Mouse (Mus musculus) testis, adult 2 months (tissue): ENCODE data around the gene 1810046K07Rik. TPM values are rescaled to one million over a fixed set of nuclear protein-coding genes. Genes with fewer than 3 reads are reported as not detected.

Experiments
- H3K27ac ChIP-seq: fragments of 200-500 bp; 2 replicates; pipeline ENCODE4 v1.5.1; 2012; ENCODE audit warnings: low read depth, low read length; ENCODE audit not compliant: control insufficient read depth, insufficient read depth
- H3K27me3 ChIP-seq: fragments of 200-500 bp; 2 replicates; pipeline ENCODE4 v1.6.1; 2012; ENCODE audit warnings: mild to moderate bottlenecking, low read length, moderate library complexity; ENCODE audit not compliant: control insufficient read depth, insufficient read depth
- H3K36me3 ChIP-seq: fragments of 200-500 bp; 2 replicates; pipeline ENCODE4 v1.6.1; 2012; ENCODE audit warnings: mild to moderate bottlenecking, low read length; ENCODE audit not compliant: control insufficient read depth, insufficient read depth
- H3K4me1 ChIP-seq: fragments of 200-500 bp; 2 replicates; pipeline ENCODE4 v1.6.1; 2012; ENCODE audit warnings: low read length; ENCODE audit not compliant: control insufficient read depth, insufficient read depth
- H3K4me3 ChIP-seq: fragments of 200-500 bp; 2 replicates; pipeline ENCODE4 v1.5.1; 2012; ENCODE audit warnings: low read depth, mild to moderate bottlenecking, low read length, moderate library complexity, mixed read lengths; ENCODE audit not compliant: control insufficient read depth
- CTCF ChIP-seq: fragments of 200-500 bp; IDR thresholded peaks from 2 replicates; pipeline ENCODE4 v1.5.1; 2012; ENCODE audit warnings: low read depth, mild to moderate bottlenecking, inconsistent platforms, low read length, moderate library complexity; ENCODE audit not compliant: control insufficient read depth, insufficient read depth, insufficient replicate concordance
- POLR2A ChIP-seq: fragments of 200-500 bp; IDR thresholded peaks from 2 replicates; pipeline ENCODE4 v1.6.1; 2012; ENCODE audit warnings: low read depth, mild to moderate bottlenecking, inconsistent platforms, low read length, moderate library complexity; ENCODE audit not compliant: control insufficient read depth
- polyA plus RNA-seq: library from polyadenylated mRNA; depleted of rRNA; stranded (reverse); fragments of >200 nt; gene quantifications from 2 replicates; pipeline ENCODE4 v1.2.3, GENCODE M21; 2012

The 1810046K07Rik gene
- polyA plus RNA-seq, 1 experiment, result 3.1 TPM

- no peaks in the 10 kb centered on the region for H3K36me3 ChIP-seq
- H3K4me3 ChIP-seq, result no peak overlapping the region
- no peaks in the 10 kb centered on the region for H3K4me1 ChIP-seq
- TF ChIP-seq CTCF (no peak), POLR2A (no peak)
- no peak overlapping the region for H3K27ac ChIP-seq
- H3K27me3 ChIP-seq, result no peaks in the 10 kb centered on the region
Observed at GRCm38 (mm10) chr9:51317322-51317721, 11.4 kb downstream of the 1810046K07Rik start.

GRCm38 (mm10) chr9:51315402-51316063 lies 13.2 kb downstream of the 1810046K07Rik start:
- no peak overlapping the region for H3K4me3 ChIP-seq
- no peak for TF ChIP-seq CTCF
- TF ChIP-seq POLR2A, result no peak
- no peaks in the 10 kb centered on the region for H3K4me1 ChIP-seq
- H3K27me3 ChIP-seq, result no peaks in the 10 kb centered on the region
- no peak overlapping the region for H3K27ac ChIP-seq
- no peaks in the 10 kb centered on the region for H3K36me3 ChIP-seq

- Histone ChIP-seq H3K4me1 (no peaks in the 10 kb centered on the region), H3K36me3 (no peaks in the 10 kb centered on the region), H3K27me3 (no peaks in the 10 kb centered on the region), H3K27ac (no peak overlapping the region), H3K4me3 (no peak overlapping the region)
- TF ChIP-seq POLR2A, result no peak
Observed at GRCm38 (mm10) chr9:51312554-51313317, 16.0 kb downstream of the 1810046K07Rik start.

- Histone ChIP-seq H3K27ac (no peak overlapping the region), H3K27me3 (no peaks in the 10 kb centered on the region), H3K4me3 (no peak overlapping the region), H3K4me1 (no peaks in the 10 kb centered on the region), H3K36me3 (no peaks in the 10 kb centered on the region)
- TF ChIP-seq POLR2A, result no peak
Observed at GRCm38 (mm10) chr9:51310515-51310914, 18.2 kb downstream of the 1810046K07Rik start.

- H3K4me1 ChIP-seq, result no peaks in the 10 kb centered on the region
- no peak for TF ChIP-seq CTCF
- no peak for TF ChIP-seq POLR2A
- H3K27me3 ChIP-seq, result no peaks in the 10 kb centered on the region
- no peak overlapping the region for H3K4me3 ChIP-seq
- H3K27ac ChIP-seq, result no peak overlapping the region
- H3K36me3 ChIP-seq, result no peaks in the 10 kb centered on the region
Observed at GRCm38 (mm10) chr9:51306351-51306750, 22.4 kb downstream of the 1810046K07Rik start.

GRCm38 (mm10) chr9:51305146-51305545 lies 23.6 kb downstream of the 1810046K07Rik start:
- Histone ChIP-seq H3K27me3 (no peaks in the 10 kb centered on the region), H3K4me1 (no peaks in the 10 kb centered on the region), H3K36me3 (no peaks in the 10 kb centered on the region), H3K27ac (no peak overlapping the region), H3K4me3 (no peak overlapping the region)
- TF ChIP-seq POLR2A (no peak), CTCF (no peak)

GRCm38 (mm10) chr9:51303980-51304379 lies 24.7 kb downstream of the 1810046K07Rik start:
- no peak for TF ChIP-seq POLR2A
- no peak for TF ChIP-seq CTCF
- no peaks in the 10 kb centered on the region for H3K36me3 ChIP-seq
- H3K27ac ChIP-seq, result no peak overlapping the region
- no peak overlapping the region for H3K4me3 ChIP-seq
- no peaks in the 10 kb centered on the region for H3K4me1 ChIP-seq
- H3K27me3 ChIP-seq, result no peaks in the 10 kb centered on the region

- no peak overlapping the region for H3K27ac ChIP-seq
- no peaks in the 10 kb centered on the region for H3K27me3 ChIP-seq
- no peaks in the 10 kb centered on the region for H3K36me3 ChIP-seq
- peaks cover 6% of the 10 kb centered on the region for H3K4me1 ChIP-seq
- TF ChIP-seq CTCF (no peak), POLR2A (no peak)
- no peak overlapping the region for H3K4me3 ChIP-seq
Observed at GRCm38 (mm10) chr9:51293541-51293940, 35.2 kb downstream of the 1810046K07Rik start.
